Mouse (Mus musculus) heart, embryonic 11.5 days (tissue): ENCODE measurements at regions not wholly inside any gene's neighbourhood (a gene's known extent, or its start where the extent isn't known, plus 50 kb on each side); places are given as distances from the start of the nearest gene placed in this dataset.

Experiments
- ATAC-seq: fragments of 200-750 bp; cut with Nextera tagmentation; replicated peaks from 2 replicates; pipeline ENCODE4 v1.8.0; 2017; ENCODE audit warnings: moderate library complexity; ENCODE audit not compliant: insufficient number of reproducible peaks, low FRiP score, low TSS enrichment
- H3K27ac ChIP-seq: fragments of 300-500 bp; sonication (generic); 2 replicates; pipeline ENCODE4 v1.5.1; 2014; ENCODE audit warnings: mild to moderate bottlenecking, low read depth, low read length
- H3K27me3 ChIP-seq: fragments of 300-500 bp; sonication (generic); 2 replicates; pipeline ENCODE4 v1.6.1; 2014; ENCODE audit warnings: mild to moderate bottlenecking, low read length, mixed read lengths; ENCODE audit not compliant: control insufficient read depth, insufficient read depth
- H3K36me3 ChIP-seq: fragments of 300-500 bp; sonication (generic); 2 replicates; pipeline ENCODE4 v1.6.1; 2014; ENCODE audit warnings: mild to moderate bottlenecking, low read length, moderate library complexity, mixed read lengths; ENCODE audit not compliant: control insufficient read depth, insufficient read depth
- H3K4me1 ChIP-seq: fragments of 300-500 bp; sonication (generic); 2 replicates; pipeline ENCODE4 v1.6.1; 2014; ENCODE audit warnings: low read length; ENCODE audit not compliant: control insufficient read depth, insufficient read depth
- H3K4me2 ChIP-seq: fragments of 300-500 bp; sonication (generic); 2 replicates; pipeline ENCODE4 v1.6.1; 2014; ENCODE audit warnings: mild to moderate bottlenecking, moderate library complexity
- H3K4me3 ChIP-seq: fragments of 300-500 bp; sonication (generic); 2 replicates; pipeline ENCODE4 v1.5.1; 2014; ENCODE audit warnings: low read depth, low read length
- H3K9ac ChIP-seq: fragments of 300-500 bp; sonication (generic); 2 replicates; pipeline ENCODE4 v1.6.1; 2014; ENCODE audit warnings: mild to moderate bottlenecking, low read depth, low read length, moderate library complexity
- H3K9me3 ChIP-seq: fragments of 300-500 bp; sonication (generic); replicated peaks from 2 replicates; pipeline ENCODE4 v1.6.1; 2016; ENCODE audit warnings: low read length; ENCODE audit not compliant: control insufficient read depth
- WGBS: fragments of 180-500 bp; shearing (Covaris S2); extraction: QIAGEN DNeasy Blood & Tissue Kit; methylation state at CpG from one replicate; pipeline ENCODE4 v1.1.7; 2014; ENCODE audit not compliant: insufficient replicate concordance; 5-methylcytosine and 5-hydroxymethylcytosine counted together

- no peak overlapping the region for H3K4me3 ChIP-seq
- no peak overlapping the region for H3K9ac ChIP-seq
- H3K4me1 ChIP-seq: no peaks in the 10 kb centered on the region; the same call in 1 of the 2 replicates
- 27% methylated on average over 2 of the region's 2 CpGs for WGBS
- H3K27me3 ChIP-seq: no peaks in the 10 kb centered on the region
- H3K4me2 ChIP-seq: no peak overlapping the region
- H3K36me3 ChIP-seq: no peaks in the 10 kb centered on the region
- no peaks in the 10 kb centered on the region for H3K9me3 ChIP-seq
- ATAC-seq: no peak
- no peak overlapping the region for H3K27ac ChIP-seq
Observed at GRCm38 (mm10) chr15:62171167-62171566, 1248.4 kb upstream of the A1bg start.

- no peak for ATAC-seq
- no peak overlapping the region for H3K27ac ChIP-seq
Observed at GRCm38 (mm10) chr15:62170337-62170736, 1247.5 kb upstream of the A1bg start.

GRCm38 (mm10) chr15:62169591-62170019, 1246.8 kb upstream of the A1bg start:
- Histone ChIP-seq H3K36me3 (no peaks in the 10 kb centered on the region), H3K4me2 (no peak overlapping the region), H3K9me3 (no peaks in the 10 kb centered on the region), H3K27ac (no peak overlapping the region), H3K4me3 (no peak overlapping the region), H3K4me1 (no peaks in the 10 kb centered on the region; the same call in 1 of the 2 replicates), H3K27me3 (no peaks in the 10 kb centered on the region), H3K9ac (no peak overlapping the region)
- ATAC-seq: no peak
- WGBS: 77% methylated on average over 3 of the region's 3 CpGs

More at GRCm38 (mm10) chr15:62170337-62170736, 1247.5 kb upstream of the A1bg start:
- H3K4me2 ChIP-seq: no peak overlapping the region
- 86% methylated on average over 4 of the region's 4 CpGs for WGBS
- no peaks in the 10 kb centered on the region for H3K9me3 ChIP-seq
- no peak overlapping the region for H3K4me3 ChIP-seq
- no peaks in the 10 kb centered on the region for H3K36me3 ChIP-seq
- no peaks in the 10 kb centered on the region for H3K27me3 ChIP-seq
- no peak overlapping the region for H3K9ac ChIP-seq
- no peaks in the 10 kb centered on the region; the same call in 1 of the 2 replicates for H3K4me1 ChIP-seq

- Histone ChIP-seq H3K36me3 (no peaks in the 10 kb centered on the region), H3K9me3 (no peaks in the 10 kb centered on the region), H3K4me3 (no peak overlapping the region), H3K4me2 (no peak overlapping the region), H3K9ac (no peak overlapping the region), H3K4me1 (no peaks in the 10 kb centered on the region; the same call in 1 of the 2 replicates), H3K27me3 (no peaks in the 10 kb centered on the region), H3K27ac (no peak overlapping the region)
- no peak for ATAC-seq
- WGBS: 92% methylated on average over 8 of the region's 8 CpGs
Observed at GRCm38 (mm10) chr15:62168958-62169590, 1246.3 kb upstream of the A1bg start.

- Histone ChIP-seq H3K36me3 (no peaks in the 10 kb centered on the region), H3K27me3 (no peaks in the 10 kb centered on the region), H3K4me2 (no peak overlapping the region), H3K4me1 (no peaks in the 10 kb centered on the region; the same call in 1 of the 2 replicates), H3K9ac (no peak overlapping the region), H3K27ac (no peak overlapping the region), H3K4me3 (no peak overlapping the region), H3K9me3 (no peaks in the 10 kb centered on the region)
- WGBS: 92% methylated on average over 2 of the region's 2 CpGs
- ATAC-seq: no peak
Observed at GRCm38 (mm10) chr15:62168522-62168921, 1245.7 kb upstream of the A1bg start.

GRCm38 (mm10) chr15:62166786-62167185, 1244.0 kb upstream of the A1bg start:
- Histone ChIP-seq H3K4me1 (peaks cover 6% of the 10 kb centered on the region; the same call in 1 of the 2 replicates), H3K4me3 (no peak overlapping the region), H3K4me2 (no peak overlapping the region), H3K27ac (no peak overlapping the region), H3K9me3 (no peaks in the 10 kb centered on the region), H3K9ac (no peak overlapping the region), H3K27me3 (no peaks in the 10 kb centered on the region), H3K36me3 (no peaks in the 10 kb centered on the region)
- WGBS: 88% methylated on average over 5 of the region's 5 CpGs
- no peak for ATAC-seq

- Histone ChIP-seq H3K4me1 (peaks cover 6% of the 10 kb centered on the region; the same call in 1 of the 2 replicates), H3K36me3 (no peaks in the 10 kb centered on the region), H3K9me3 (no peaks in the 10 kb centered on the region), H3K9ac (no peak overlapping the region), H3K4me2 (no peak overlapping the region), H3K27me3 (no peaks in the 10 kb centered on the region), H3K27ac (no peak overlapping the region), H3K4me3 (no peak overlapping the region)
- no peak for ATAC-seq
- 89% methylated on average over 10 of the region's 10 CpGs for WGBS
Observed at GRCm38 (mm10) chr15:62165826-62166500, 1243.2 kb upstream of the A1bg start.

- 91% methylated on average over 9 of the region's 9 CpGs for WGBS
- Histone ChIP-seq H3K4me2 (no peak overlapping the region), H3K4me1 (peaks cover 6% of the 10 kb centered on the region; the same call in 1 of the 2 replicates), H3K36me3 (no peaks in the 10 kb centered on the region), H3K9me3 (no peaks in the 10 kb centered on the region), H3K27ac (no peak overlapping the region), H3K27me3 (no peaks in the 10 kb centered on the region), H3K4me3 (no peak overlapping the region), H3K9ac (no peak overlapping the region)
- ATAC-seq: no peak
Observed at GRCm38 (mm10) chr15:62164766-62165410, 1242.1 kb upstream of the A1bg start.
